Mouse (Mus musculus) ES-E14 (cell line): ENCODE results near the gene Fdxr. TPM values are rescaled to one million over a fixed set of nuclear protein-coding genes. Genes with fewer than 3 reads are reported as not detected.
A peak's percentile ranks its signal among the peaks of the same experiment; 100 is the strongest.

ENCODE experiments used
- DNase-seq: peaks from one replicate; pipeline ENCODE4 v3.0.0-alpha.2; 2013; ENCODE audit warnings: low read depth, low spot score
- H3K27ac ChIP-seq: 2 replicates; pipeline ENCODE4 v1.5.1; 2012; ENCODE audit warnings: low read depth, mild to moderate bottlenecking, low read length, moderate library complexity, mixed read lengths; ENCODE audit not compliant: poor library complexity, insufficient read depth, severe bottlenecking
- H3K36me3 ChIP-seq: 2 replicates; pipeline ENCODE4 v1.6.1; 2012; ENCODE audit warnings: mild to moderate bottlenecking, low read length, moderate library complexity, mixed read lengths; ENCODE audit not compliant: control insufficient read depth, poor library complexity, insufficient read depth, severe bottlenecking
- H3K4me1 ChIP-seq, 2 experiments: fragments of 150-350 bp in 1 of 2; sonication (generic) in 1 of 2; 2 replicates each; pipeline ENCODE4 v1.6.1; 2012; ENCODE audit warnings: low read length in 2 of 2, mild to moderate bottlenecking in 1 of 2, mixed read lengths in 1 of 2; ENCODE audit not compliant: control insufficient read depth in 2 of 2, insufficient read depth in 2 of 2, poor library complexity in 1 of 2
- H3K4me3 ChIP-seq, 2 experiments: fragments of 150-350 bp in 1 of 2; sonication (generic) in 1 of 2; 2 replicates each; pipeline ENCODE4 v1.5.1; 2012; ENCODE audit warnings: low read length in 2 of 2, low read depth in 1 of 2, mild to moderate bottlenecking in 1 of 2, mixed read lengths in 1 of 2; ENCODE audit not compliant: insufficient read depth in 1 of 2, poor library complexity in 1 of 2, severe bottlenecking in 1 of 2
- H3K9ac ChIP-seq: 2 replicates; pipeline ENCODE4 v1.6.1; 2012; ENCODE audit warnings: low read depth, mild to moderate bottlenecking, low read length, mixed read lengths; ENCODE audit not compliant: poor library complexity, insufficient read depth, severe bottlenecking
- H3K9me3 ChIP-seq: fragments of 150-350 bp; sonication (generic); 2 replicates; pipeline ENCODE4 v1.6.1; 2012; ENCODE audit warnings: low read depth, mild to moderate bottlenecking, low read length; ENCODE audit not compliant: control insufficient read depth, insufficient read depth
- CHD2 ChIP-seq: IDR thresholded peaks from 2 replicates; pipeline ENCODE4 v1.6.1; 2014; ENCODE audit warnings: mild to moderate bottlenecking, low read depth, low read length, inconsistent platforms
- HCFC1 ChIP-seq: IDR thresholded peaks from 2 replicates; pipeline ENCODE4 v1.6.1; 2012; ENCODE audit warnings: low read length, inconsistent platforms, borderline replicate concordance; ENCODE audit not compliant: insufficient read depth
- MAFK ChIP-seq: IDR thresholded peaks from 2 replicates; pipeline ENCODE4 v1.6.1; 2014; ENCODE audit warnings: mild to moderate bottlenecking, low read depth, low read length, inconsistent platforms; ENCODE audit not compliant: insufficient read depth
- ZC3H11A ChIP-seq: IDR thresholded peaks from 2 replicates; pipeline ENCODE4 v1.6.1; 2012; ENCODE audit warnings: low read depth, mild to moderate bottlenecking, inconsistent platforms, low read length, borderline replicate concordance
- ZNF384 ChIP-seq: IDR thresholded peaks from 2 replicates; pipeline ENCODE4 v1.6.1; 2012; ENCODE audit warnings: low read depth, low read length, inconsistent platforms
- in situ Hi-C, 2 experiments: fragments of 600-800 bp; cut with MboI; formaldehyde crosslinking; loops; one replicate each; pipeline ENCODE4 v1.15.1; 2025; ENCODE audit warnings: low sequenced_read_pairs in 2 of 2, inconsistent platforms in 1 of 2; ENCODE audit not compliant: unreplicated experiment in 2 of 2
- total RNA-seq: library from RNA; depleted of rRNA; stranded (reverse); fragments of 300-350 nt; gene quantifications from 2 replicates; pipeline ENCODE4 v1.2.3, GENCODE M21; 2012

Fdxr gene
- total RNA-seq, 1 experiment: 12.1 TPM

DNA sequence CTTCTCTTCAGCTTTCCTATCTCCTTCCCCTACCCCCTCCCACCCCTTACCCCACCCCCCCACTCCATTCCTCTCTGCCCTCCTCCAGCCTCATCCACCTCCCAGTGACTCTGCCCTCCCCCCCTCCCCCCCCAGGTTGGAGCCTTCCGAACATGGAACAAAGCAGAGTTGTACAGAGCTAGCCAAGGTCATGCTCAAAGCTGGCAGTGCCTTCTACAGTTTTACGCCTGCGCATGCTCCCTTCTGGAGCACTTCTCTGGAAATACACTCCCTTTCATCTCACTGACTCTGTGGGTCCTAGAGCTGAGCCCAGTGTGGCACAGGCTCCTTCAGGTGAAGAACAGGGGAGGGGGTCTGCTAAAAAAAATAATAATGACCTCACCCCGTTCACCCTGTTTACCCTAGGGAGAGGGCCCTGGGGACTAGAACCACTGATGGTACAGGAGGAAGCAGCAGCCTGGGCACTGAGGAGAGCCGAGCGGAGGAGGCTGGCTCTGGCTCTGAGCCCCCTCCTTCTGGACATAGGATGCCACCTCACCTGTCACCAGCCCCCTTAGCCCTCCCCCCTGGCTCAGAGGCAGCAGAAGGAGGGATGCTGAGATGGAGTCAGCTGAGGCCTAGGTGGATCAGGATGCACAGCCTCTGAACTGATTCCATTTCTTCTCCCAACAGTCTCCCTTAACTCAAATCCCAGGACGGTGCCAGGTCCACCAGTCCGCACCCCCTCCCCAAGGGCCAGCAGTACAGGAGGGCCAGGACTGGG lies 6.1 kb upstream of the Fdxr start:
- in situ Hi-C loops: no loop called here

DNA sequence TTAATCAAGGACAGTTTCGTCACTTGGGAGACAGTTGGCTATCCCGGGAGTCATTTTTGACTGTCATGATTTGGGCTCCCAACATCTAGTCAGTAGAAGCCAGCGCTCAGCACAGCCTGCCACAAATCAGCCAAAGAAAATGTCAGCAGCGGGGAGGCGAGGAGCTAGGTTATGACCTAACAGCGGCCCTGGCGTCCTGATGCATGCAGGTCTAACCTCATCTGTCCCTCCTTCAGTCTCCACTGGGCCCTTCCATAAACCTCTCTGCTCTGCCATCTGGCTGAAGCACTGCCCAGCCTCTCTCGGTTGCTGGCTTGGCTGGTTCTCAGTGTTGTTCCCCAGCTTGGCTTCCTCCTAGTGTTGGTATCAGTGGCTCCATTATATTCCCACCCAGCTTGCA lies 5.4 kb upstream of the Fdxr start:
- no peak overlapping the region for H3K9ac ChIP-seq
- H3K36me3 ChIP-seq: no peaks in the 10 kb centered on the region

More for the DNA sequence above, 6.1 kb upstream of the Fdxr start:
- no peak for TF ChIP-seq CHD2
- no peak for TF ChIP-seq ZNF384
- no peak for TF ChIP-seq MAFK
- TF ChIP-seq HCFC1: no peak
- TF ChIP-seq ZC3H11A: no peak
- H3K9me3 ChIP-seq: no peaks in the 10 kb centered on the region
- no peak for DNase-seq
- H3K27ac ChIP-seq: no peak overlapping the region
- H3K4me3 ChIP-seq: no peak overlapping the region
- H3K4me1 ChIP-seq: peaks cover 0 to 4% of the 10 kb centered on the region in 2 experiments; a peak in 2 of 4 replicates
- no peaks in the 10 kb centered on the region for H3K36me3 ChIP-seq
- H3K9ac ChIP-seq: no peak overlapping the region

DNA sequence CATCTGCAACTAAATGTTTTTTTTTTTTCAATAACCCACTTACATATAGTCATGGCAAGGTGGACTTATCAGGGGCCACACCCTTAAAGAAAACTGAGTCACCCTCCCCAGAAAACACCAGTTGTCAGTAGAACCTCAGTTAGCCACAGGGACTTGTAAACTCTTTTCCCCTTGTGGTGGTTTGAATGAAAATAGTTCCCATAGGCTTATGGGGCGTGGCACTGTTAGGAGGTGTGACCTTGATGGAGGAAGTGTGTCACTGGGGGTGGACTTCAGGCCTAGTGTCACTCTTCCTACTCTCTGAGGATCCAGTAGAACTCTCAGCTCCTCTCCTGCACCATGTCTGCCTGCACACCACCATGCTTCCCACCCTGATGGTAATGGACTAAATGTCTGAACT lies 2.9 kb upstream of the Fdxr start:
- Histone ChIP-seq H3K27ac (no peak overlapping the region), H3K9ac (no peak overlapping the region), H3K4me3 (no peak overlapping the region), H3K9me3 (no peaks in the 10 kb centered on the region), H3K4me1 (peaks cover 2% of the 10 kb centered on the region in 2 experiments; a peak in 3 of 4 replicates), H3K36me3 (no peaks in the 10 kb centered on the region)
- in situ Hi-C loops: no loop called here
- DNase-seq: no peak
- TF ChIP-seq HCFC1: no peak
- no peak for TF ChIP-seq ZC3H11A
- TF ChIP-seq CHD2: no peak
- no peak for TF ChIP-seq ZNF384
- no peak for TF ChIP-seq MAFK

More for the DNA sequence above, 5.4 kb upstream of the Fdxr start:
- H3K4me3 ChIP-seq: no peak overlapping the region
- DNase-seq: no peak
- peaks cover 0 to 4% of the 10 kb centered on the region in 2 experiments; a peak in 2 of 4 replicates for H3K4me1 ChIP-seq
- no peaks in the 10 kb centered on the region for H3K9me3 ChIP-seq
- TF ChIP-seq CHD2: no peak
- no peak for TF ChIP-seq MAFK
- TF ChIP-seq ZC3H11A: no peak
- no peak for TF ChIP-seq ZNF384
- no peak for TF ChIP-seq HCFC1
- in situ Hi-C loops: no loop called here
- no peak overlapping the region for H3K27ac ChIP-seq

DNA sequence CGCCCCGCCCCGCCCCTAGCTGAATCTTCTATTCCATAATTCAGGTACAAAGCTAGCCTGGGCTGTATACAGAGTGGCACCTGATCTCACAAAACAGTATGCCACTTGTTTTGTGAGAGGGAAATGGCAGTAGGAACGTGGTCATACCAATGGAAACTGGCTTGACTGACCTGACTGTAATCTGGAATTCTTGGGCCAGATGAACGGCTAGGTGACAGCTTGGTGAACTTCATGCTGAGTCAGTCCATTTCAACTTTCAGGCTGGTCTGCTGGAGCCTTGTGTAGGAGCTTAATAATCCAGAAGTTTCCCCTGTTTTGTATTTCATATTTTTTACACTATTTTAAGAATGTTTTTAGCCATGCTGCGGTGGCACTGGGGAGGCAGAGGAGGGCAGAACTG lies 1.3 kb upstream of the Fdxr start:
- Histone ChIP-seq H3K9me3 (no peaks in the 10 kb centered on the region), H3K4me1 (peaks cover 2% of the 10 kb centered on the region in 2 experiments; a peak in 3 of 4 replicates), H3K36me3 (no peaks in the 10 kb centered on the region), H3K9ac (no peak overlapping the region), H3K4me3 (no peak overlapping the region), H3K27ac (no peak overlapping the region)
- DNase-seq: no peak
- no peak for TF ChIP-seq ZC3H11A
- TF ChIP-seq ZNF384: no peak
- in situ Hi-C loops: no loop called here

DNA sequence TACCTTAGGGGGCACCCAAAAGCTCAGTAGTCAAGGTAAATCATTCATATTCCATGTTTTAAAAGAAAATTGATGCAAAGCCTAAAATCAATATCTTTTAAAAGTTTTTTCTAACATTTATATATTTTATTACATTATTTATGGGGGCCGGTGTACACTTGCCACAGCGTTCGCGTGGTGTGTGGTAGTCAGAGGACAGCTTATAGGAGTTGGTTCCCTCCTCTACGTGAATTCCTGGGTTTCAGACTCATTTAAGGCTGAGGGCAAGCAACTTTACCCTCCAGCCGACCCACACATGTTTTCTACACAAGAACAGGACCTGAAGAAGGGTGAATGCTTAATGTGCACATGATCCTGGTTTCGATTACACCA lies 740 bp upstream of the Fdxr start:
- H3K27ac ChIP-seq: no peak overlapping the region
- no peaks in the 10 kb centered on the region for H3K9me3 ChIP-seq
- no peak for TF ChIP-seq MAFK
- TF ChIP-seq ZC3H11A: no peak
- no peak for TF ChIP-seq HCFC1
- TF ChIP-seq ZNF384: no peak
- no peaks in the 10 kb centered on the region for H3K36me3 ChIP-seq
- in situ Hi-C loops: no loop called here
- peaks cover 2% of the 10 kb centered on the region in 2 experiments; a peak in 3 of 4 replicates for H3K4me1 ChIP-seq
- peak overlapping the region; percentile 77 to 96 for H3K4me3 ChIP-seq
- H3K9ac ChIP-seq: peak overlapping the region; percentile 61; the same call in 1 of the 2 replicates
- no peak for DNase-seq
